In the genomic region with DNA sequence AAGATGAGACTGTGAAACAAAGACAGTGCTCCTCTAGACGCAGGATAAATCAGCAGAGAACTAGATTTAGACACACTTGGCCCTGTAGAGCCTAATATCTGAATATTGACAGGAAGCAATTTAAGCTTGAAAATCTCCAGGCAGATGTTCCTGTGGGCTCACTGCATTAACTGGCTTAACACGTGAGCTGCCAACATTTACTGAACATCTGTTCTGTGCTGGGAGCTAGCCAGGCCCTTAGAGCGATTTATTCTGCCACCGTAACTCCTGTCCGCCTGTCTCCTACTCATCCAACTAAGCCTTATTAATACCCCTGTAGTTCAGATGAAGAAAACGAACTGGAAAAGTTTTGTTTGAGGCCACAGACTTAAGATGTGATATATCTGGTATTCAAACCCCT, we compare ENCODE assay signal across 8 mouse cellular contexts. TPM values are rescaled to one million over a fixed set of nuclear protein-coding genes. Genes with fewer than 3 reads are reported as not detected.
DNase-seq lines count a peak whose midpoint lies in the region; ATAC-seq and TF ChIP-seq lines count a peak whose summit lies in the region.

No protein-coding gene starts in this region.

- no peak overlapping the region for H3K27ac ChIP-seq in heart, adult 2 months
- H3K27ac ChIP-seq in forebrain, embryonic 11.5 days (ENCODE audit: low read depth, low read length), result no peak overlapping the region
- H3K27ac ChIP-seq in liver, embryonic 16.5 days (ENCODE audit: low read length), result 0 out of 2 replicates have a peak overlapping the region, but pooled peaks have one; percentile 67

- H3K9me3 ChIP-seq in forebrain, embryonic 11.5 days (ENCODE audit: control insufficient read depth, low read length), result no peaks in the 10 kb centered on the region
- no peaks in the 10 kb centered on the region for H3K9me3 ChIP-seq in liver, embryonic 16.5 days (replicated peaks; ENCODE audit: control insufficient read depth, low read length)

- H3K36me3 ChIP-seq in heart, adult 2 months (ENCODE audit: control insufficient read depth, insufficient read depth, low read length), result peaks cover 13% of the 10 kb centered on the region; the same call in 1 of the 2 replicates
- H3K36me3 ChIP-seq in C2C12 (ENCODE audit: control insufficient read depth, insufficient read depth), result peaks cover 57% of the 10 kb centered on the region
- peaks cover 8% of the 10 kb centered on the region; the same call in 1 of the 2 replicates for H3K36me3 ChIP-seq in forebrain, embryonic 11.5 days (ENCODE audit: control insufficient read depth, insufficient read depth, low read length)
- H3K36me3 ChIP-seq in liver, embryonic 16.5 days (ENCODE audit: control insufficient read depth, insufficient read depth), result peaks cover 40% of the 10 kb centered on the region

- no peak for TF ChIP-seq CTCF in heart, adult 2 months (IDR thresholded peaks at IDR 0.05)
- TF ChIP-seq CTCF in C2C12 (IDR thresholded peaks at IDR 0.05; ENCODE audit: control insufficient read depth, insufficient read depth, insufficient read length), result no peak

- peaks cover 4% of the 10 kb centered on the region for H3K79me2 ChIP-seq in heart, adult 2 months (replicated peaks; ENCODE audit: control insufficient read depth, insufficient read depth, low read length)
- peaks cover 97% of the 10 kb centered on the region for H3K79me2 ChIP-seq in C2C12 (ENCODE audit: control insufficient read depth, insufficient read depth)

- H3K4me1 ChIP-seq in heart, adult 2 months (ENCODE audit: control insufficient read depth, insufficient read depth, low read length), result peaks cover 8% of the 10 kb centered on the region
- H3K4me1 ChIP-seq in forebrain, embryonic 11.5 days (replicated peaks; ENCODE audit: control insufficient read depth, insufficient read depth, low read length), result peaks cover 11% of the 10 kb centered on the region
- H3K4me1 ChIP-seq in liver, embryonic 16.5 days (ENCODE audit: control insufficient read depth, low read depth, low read length), result peaks cover 22% of the 10 kb centered on the region

- no peak for TF ChIP-seq EP300 in heart, adult 2 months (IDR thresholded peaks at IDR 0.05; ENCODE audit: insufficient read depth, low read depth, low read length)

- ATAC-seq in forebrain, embryonic 11.5 days (replicated peaks; ENCODE audit: low FRiP score), result no peak
- no peak for ATAC-seq in liver, embryonic 16.5 days (ENCODE audit: low read depth)
- no peak for ATAC-seq in granulocyte monocyte progenitor cell, adult 5-6 weeks (replicated peaks; ENCODE audit: poor library complexity, severe bottlenecking)

- H3K4me2 ChIP-seq in forebrain, embryonic 11.5 days (ENCODE audit: low read depth, low read length, severe bottlenecking), result peak overlapping the region; percentile 82
- peak overlapping the region; percentile 83 for H3K4me2 ChIP-seq in liver, embryonic 16.5 days (ENCODE audit: low read depth, low read length)

- peak overlapping the region; percentile 84; the same call in 1 of the 2 replicates for H3K9ac ChIP-seq in heart, adult 2 months (ENCODE audit: low read depth, low read length)
- H3K9ac ChIP-seq in forebrain, embryonic 11.5 days (ENCODE audit: low read length), result peak overlapping the region; percentile 91
- H3K9ac ChIP-seq in liver, embryonic 16.5 days (ENCODE audit: low read depth, low read length), result peak overlapping the region; percentile 90

- peak overlapping the region; percentile 85 for H3K4me3 ChIP-seq in heart, adult 2 months
- peak overlapping the region; percentile 86 for H3K4me3 ChIP-seq in C2C12 (ENCODE audit: insufficient read depth, poor library complexity, severe bottlenecking)
- peak overlapping the region; percentile 93 for H3K4me3 ChIP-seq in forebrain, embryonic 11.5 days (ENCODE audit: low read depth, low read length)
- H3K4me3 ChIP-seq in liver, embryonic 16.5 days (ENCODE audit: low read depth, low read length), result peak overlapping the region; percentile 93

- TF ChIP-seq POLR2A in heart, adult 2 months (IDR thresholded peaks at IDR 0.05; ENCODE audit: insufficient read depth, low read depth, low read length), result no peak

- DNase-seq in heart, adult 2 months, result no peak
- DNase-seq in heart, postnatal 4 days, result no peak
- DNase-seq in forebrain, embryonic 11.5 days (ENCODE audit: low spot score), result no peak
- no peak for DNase-seq in c-Kit-positive CD71-positive TER-119-positive erythroid progenitor cells, embryonic 14.5 days (ENCODE audit: low spot score)
- DNase-seq in spleen, postnatal 36 days (ENCODE audit: low spot score in 2 of 2), result no peak

- WGBS in heart, adult 2 months, result 4% methylated on average over 6 of the region's 6 CpGs
- WGBS in forebrain, embryonic 11.5 days, result 27% methylated on average over 6 of the region's 6 CpGs
- 13% methylated on average over 6 of the region's 6 CpGs for WGBS in liver, embryonic 16.5 days (ENCODE audit: insufficient replicate concordance)

- no peaks in the 10 kb centered on the region for H3K27me3 ChIP-seq in heart, adult 2 months (ENCODE audit: control insufficient read depth, insufficient read depth, low read length)
- no peaks in the 10 kb centered on the region for H3K27me3 ChIP-seq in C2C12 (ENCODE audit: control insufficient read depth, insufficient read depth, insufficient read length)
- H3K27me3 ChIP-seq in forebrain, embryonic 11.5 days (ENCODE audit: control insufficient read depth, insufficient read depth, low read length), result no peaks in the 10 kb centered on the region
- H3K27me3 ChIP-seq in liver, embryonic 16.5 days (ENCODE audit: control insufficient read depth, insufficient read depth, low read depth, low read length), result no peaks in the 10 kb centered on the region

- peak overlapping the region; percentile 87 for H3ac ChIP-seq in C2C12 (ENCODE audit: control insufficient read depth, insufficient read length, low read depth)

- intact Hi-C loops in heart, adult 2 months (cut with DNase I), result loop anchor here (2.0 kb wide), 1 partner anchor 54 kb away; a partner anchor contains a TSS

- peaks cover 59% of the 10 kb centered on the region for H3K79me3 ChIP-seq in C2C12 (ENCODE audit: low read depth)

TF ChIP-seq in C2C12, 6 proteins besides CTCF, POLR2A, EP300 and RAD21:
- TF ChIP-seq FOSL1 (IDR thresholded peaks at IDR 0.05; ENCODE audit: insufficient read depth, low read length, poor library complexity, severe bottlenecking) (no peak), USF1 (IDR thresholded peaks at IDR 0.05; ENCODE audit: low read depth) (peak; percentile 12)
TF ChIP-seq in C2C12: peak in this region for 1.

RNA-seq across cellular contexts. Expression of a gene that starts 1.2 kb away (rescaled TPM):
- 10 to 100 TPM; 37.8 to 38.5 TPM for total RNA-seq in heart, adult 2 months (2021)
- 16.1 and 19.5 TPM in 2 replicates for polyA plus RNA-seq in heart, adult 2 months (2012; rRNA removed)
- 10 to 100 TPM; 67.6 to 67.7 TPM for total RNA-seq in heart, postnatal 4 days (2021)
- polyA plus RNA-seq in C2C12 (2012; fragmentation: generic; extraction: Trizol), result 136 TPM
- polyA plus RNA-seq in forebrain, embryonic 11.5 days (2014; fragmentation: Nextera tagmentation; extraction: Ambion mirVana), result 135 and 136 TPM in 2 replicates
- 33.6 and 36.3 TPM in 2 replicates for polyA plus RNA-seq in liver, embryonic 16.5 days (2015; fragmentation: Nextera tagmentation; extraction: Ambion mirVana)
- 59.3 and 90.3 TPM in 2 replicates for total RNA-seq in granulocyte monocyte progenitor cell, adult 5-6 weeks (2014; fragmentation: Nextera tagmentation)
- 92.6 and 159 TPM in 2 replicates for total RNA-seq in granulocyte monocyte progenitor cell, adult 5-6 weeks (2017)

RNA-seq across cellular contexts. Expression of a gene that starts 1.3 kb away (rescaled TPM):
- 10 to 100 TPM; 56.5 to 66.5 TPM for total RNA-seq in heart, adult 2 months (2021)
- 36.6 and 48.0 TPM in 2 replicates for polyA plus RNA-seq in heart, adult 2 months (2012; rRNA removed)
- 10 to 100 TPM; 82.7 to 88.9 TPM for total RNA-seq in heart, postnatal 4 days (2021)
- polyA plus RNA-seq in C2C12 (2012; fragmentation: generic; extraction: Trizol), result 175 TPM
- 252 and 253 TPM in 2 replicates for polyA plus RNA-seq in forebrain, embryonic 11.5 days (2014; fragmentation: Nextera tagmentation; extraction: Ambion mirVana)
- 111 and 125 TPM in 2 replicates for polyA plus RNA-seq in liver, embryonic 16.5 days (2015; fragmentation: Nextera tagmentation; extraction: Ambion mirVana)
- total RNA-seq in granulocyte monocyte progenitor cell, adult 5-6 weeks (2014; fragmentation: Nextera tagmentation), result 108 and 163 TPM in 2 replicates
- total RNA-seq in granulocyte monocyte progenitor cell, adult 5-6 weeks (2017), result 194 and 205 TPM in 2 replicates

RNA-seq across cellular contexts. Expression of a gene that starts 24.8 kb away (rescaled TPM):
- total RNA-seq in heart, adult 2 months (2021), result 10 to 100 TPM; 60.8 to 75.0 TPM
- 133 and 137 TPM in 2 replicates for polyA plus RNA-seq in heart, adult 2 months (2012; rRNA removed)
- total RNA-seq in heart, postnatal 4 days (2021), result 100 to 1,000 TPM; 123 to 125 TPM
- polyA plus RNA-seq in C2C12 (2012; fragmentation: generic; extraction: Trizol), result 741 TPM
- 51.2 and 62.8 TPM in 2 replicates for polyA plus RNA-seq in forebrain, embryonic 11.5 days (2014; fragmentation: Nextera tagmentation; extraction: Ambion mirVana)
- 164 and 166 TPM in 2 replicates for polyA plus RNA-seq in liver, embryonic 16.5 days (2015; fragmentation: Nextera tagmentation; extraction: Ambion mirVana)
- total RNA-seq in granulocyte monocyte progenitor cell, adult 5-6 weeks (2014; fragmentation: Nextera tagmentation), result 404 and 492 TPM in 2 replicates
- total RNA-seq in granulocyte monocyte progenitor cell, adult 5-6 weeks (2017), result 197 and 242 TPM in 2 replicates

RNA-seq across cellular contexts. Expression of a gene that starts 28.1 kb away (rescaled TPM):
- 10 to 100 TPM; 24.0 to 27.0 TPM for total RNA-seq in heart, adult 2 months (2021)
- polyA plus RNA-seq in heart, adult 2 months (2012; rRNA removed), result 13.2 and 16.8 TPM in 2 replicates
- total RNA-seq in heart, postnatal 4 days (2021), result 10 to 100 TPM; 18.6 to 21.7 TPM
- polyA plus RNA-seq in C2C12 (2012; fragmentation: generic; extraction: Trizol), result 14.5 TPM
- polyA plus RNA-seq in forebrain, embryonic 11.5 days (2014; fragmentation: Nextera tagmentation; extraction: Ambion mirVana), result 18.6 and 19.6 TPM in 2 replicates
- 7.3 and 7.8 TPM in 2 replicates for polyA plus RNA-seq in liver, embryonic 16.5 days (2015; fragmentation: Nextera tagmentation; extraction: Ambion mirVana)
- 9.3 and 10.5 TPM in 2 replicates for total RNA-seq in granulocyte monocyte progenitor cell, adult 5-6 weeks (2014; fragmentation: Nextera tagmentation)
- 12.8 and 14.7 TPM in 2 replicates for total RNA-seq in granulocyte monocyte progenitor cell, adult 5-6 weeks (2017)

RNA-seq across cellular contexts. Expression of a gene that starts 28.2 kb away (rescaled TPM):
- 10 to 100 TPM; 10.4 to 12.1 TPM for total RNA-seq in heart, adult 2 months (2021)
- 11.0 and 12.5 TPM in 2 replicates for polyA plus RNA-seq in heart, adult 2 months (2012; rRNA removed)
- 10 to 100 TPM; 16.6 to 17.5 TPM for total RNA-seq in heart, postnatal 4 days (2021)
- 47.7 TPM for polyA plus RNA-seq in C2C12 (2012; fragmentation: generic; extraction: Trizol)
- 51.4 and 59.0 TPM in 2 replicates for polyA plus RNA-seq in forebrain, embryonic 11.5 days (2014; fragmentation: Nextera tagmentation; extraction: Ambion mirVana)
- polyA plus RNA-seq in liver, embryonic 16.5 days (2015; fragmentation: Nextera tagmentation; extraction: Ambion mirVana), result 22.7 and 24.0 TPM in 2 replicates
- 42.2 and 45.3 TPM in 2 replicates for total RNA-seq in granulocyte monocyte progenitor cell, adult 5-6 weeks (2014; fragmentation: Nextera tagmentation)
- 47.9 and 51.3 TPM in 2 replicates for total RNA-seq in granulocyte monocyte progenitor cell, adult 5-6 weeks (2017)
